Mouse (Mus musculus): Measurements from ENCODE around the gene Dusp7. TPM values are rescaled to one million over a fixed set of nuclear protein-coding genes. Genes with fewer than 3 reads are reported as not detected.

Dusp7 gene
- polyA plus RNA-seq, 1 experiment from 2014 or later, result 16.1 TPM

DNA sequence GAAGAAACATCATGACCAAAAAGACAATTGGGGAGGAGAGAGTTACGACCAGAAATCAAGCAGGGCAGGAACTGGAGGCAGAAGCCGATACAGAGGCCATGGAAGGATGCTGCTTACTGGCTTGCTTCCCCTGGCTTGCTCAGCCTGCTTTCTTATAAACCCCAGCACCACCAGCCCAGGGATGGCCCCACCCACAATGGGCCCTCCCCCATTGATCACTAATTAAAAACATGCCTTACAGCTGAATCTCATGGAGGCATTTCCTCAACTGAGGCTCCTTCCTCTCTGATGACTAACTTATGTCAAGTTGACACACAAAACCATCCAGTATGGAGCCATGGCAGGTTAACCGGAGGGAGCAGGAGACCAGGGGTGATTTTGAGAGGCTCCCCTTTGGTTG is 31.4 kb downstream of the Dusp7 start:
- Histone ChIP-seq H3K27ac (no peak overlapping the region), H3K4me3 (no peak overlapping the region), H3K4me1 (replicated peaks) (peaks cover 25% of the 10 kb centered on the region), H3K9me3 (no peaks in the 10 kb centered on the region), H3K36me3 (no peaks in the 10 kb centered on the region), H3K27me3 (ENCODE audit: insufficient read depth, poor library complexity, severe bottlenecking) (no peaks in the 10 kb centered on the region)
- DNase-seq (ENCODE audit: low spot score), result no peak
- 80% methylated on average over 3 of the region's 3 CpGs for WGBS

DNA sequence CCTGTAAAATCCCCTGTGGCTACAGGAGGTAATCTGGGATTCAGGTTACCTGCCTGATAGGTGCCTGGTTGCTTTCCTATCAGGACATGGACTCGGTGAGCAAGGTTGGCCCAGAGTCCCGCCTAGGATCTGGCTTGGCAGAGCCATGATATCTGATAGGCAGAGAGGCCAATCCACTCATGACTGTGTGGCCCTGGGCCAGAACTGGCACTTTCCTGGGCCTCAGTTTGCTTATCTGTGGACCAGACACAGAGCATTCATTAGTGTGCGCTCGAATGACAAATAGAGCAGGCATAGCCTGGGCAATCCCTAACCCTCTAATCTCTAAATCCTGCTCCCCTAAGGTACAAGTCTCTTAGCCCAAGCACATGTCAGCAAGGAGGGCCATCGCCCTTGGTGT is 33.7 kb downstream of the Dusp7 start:
- 82% methylated on average over 5 of the region's 5 CpGs for WGBS
- H3K27ac ChIP-seq, result no peak overlapping the region
- H3K36me3 ChIP-seq, result no peaks in the 10 kb centered on the region
- peaks cover 37% of the 10 kb centered on the region for H3K4me1 ChIP-seq (replicated peaks)
- no peaks in the 10 kb centered on the region for H3K9me3 ChIP-seq
- H3K4me3 ChIP-seq, result no peak overlapping the region
- no peaks in the 10 kb centered on the region for H3K27me3 ChIP-seq (ENCODE audit: insufficient read depth, poor library complexity, severe bottlenecking)
- no peak for DNase-seq (ENCODE audit: low spot score)

GRCm38 (mm10) chr9:106402607-106403375 is 34.4 kb downstream of the Dusp7 start:
- no peaks in the 10 kb centered on the region for H3K9me3 ChIP-seq
- DNase-seq (ENCODE audit: low spot score), result no peak
- no peaks in the 10 kb centered on the region for H3K36me3 ChIP-seq
- H3K4me3 ChIP-seq, result no peak overlapping the region
- peaks cover 35% of the 10 kb centered on the region for H3K4me1 ChIP-seq (replicated peaks)
- H3K27ac ChIP-seq, result no peak overlapping the region
- no peaks in the 10 kb centered on the region for H3K27me3 ChIP-seq (ENCODE audit: insufficient read depth, poor library complexity, severe bottlenecking)
- 86% methylated on average over 16 of the region's 16 CpGs for WGBS

GRCm38 (mm10) chr9:106405275-106405674 is 36.8 kb downstream of the Dusp7 start:
- Histone ChIP-seq H3K4me3 (no peak overlapping the region), H3K9me3 (peaks cover 4% of the 10 kb centered on the region), H3K4me1 (replicated peaks) (peaks cover 37% of the 10 kb centered on the region), H3K27ac (peak overlapping the region; percentile 60; the same call in 1 of the 2 replicates), H3K27me3 (ENCODE audit: insufficient read depth, poor library complexity, severe bottlenecking) (no peaks in the 10 kb centered on the region), H3K36me3 (no peaks in the 10 kb centered on the region)
- DNase-seq (ENCODE audit: low spot score), result peak; percentile 63
- 30% methylated on average over 6 of the region's 6 CpGs for WGBS

DNA sequence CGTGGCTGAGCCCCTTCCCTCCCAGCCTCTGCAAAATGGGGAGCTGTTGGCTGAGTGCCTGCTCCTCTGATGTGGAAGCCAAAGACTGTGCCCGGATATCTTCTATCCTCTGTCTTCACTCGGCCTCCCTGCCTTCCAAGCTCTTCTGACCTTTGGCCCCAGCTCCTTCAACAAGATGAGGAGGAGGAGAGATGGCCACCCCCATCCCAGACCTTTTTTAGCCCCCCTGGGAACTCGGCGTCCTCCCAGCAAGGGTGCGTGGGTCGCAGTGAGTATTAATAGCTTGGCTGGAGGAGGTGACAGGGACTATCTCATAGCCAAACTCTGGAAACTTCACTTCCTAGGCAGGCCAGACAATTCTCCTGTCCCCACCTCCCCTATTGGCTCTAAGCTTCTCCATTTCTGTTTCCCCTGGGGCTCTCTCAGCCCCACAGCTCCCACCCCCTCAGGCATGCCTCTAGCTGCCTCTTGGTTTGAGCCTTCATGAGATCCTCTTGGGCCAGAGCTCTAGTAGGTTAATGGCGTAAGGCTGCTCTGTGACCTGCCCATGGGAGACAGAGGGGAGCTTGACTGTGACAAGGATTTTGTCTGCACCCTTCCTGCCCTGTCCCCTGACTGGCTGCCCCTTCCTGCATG is 38.1 kb downstream of the Dusp7 start:
- Histone ChIP-seq H3K4me3 (no peak overlapping the region), H3K27ac (peak overlapping the region; percentile 59), H3K27me3 (ENCODE audit: insufficient read depth, poor library complexity, severe bottlenecking) (no peaks in the 10 kb centered on the region), H3K9me3 (peaks cover 4% of the 10 kb centered on the region), H3K36me3 (no peaks in the 10 kb centered on the region), H3K4me1 (replicated peaks) (peaks cover 43% of the 10 kb centered on the region)
- DNase-seq (ENCODE audit: low spot score), result no peak
- 51% methylated on average over 8 of the region's 8 CpGs for WGBS

DNA sequence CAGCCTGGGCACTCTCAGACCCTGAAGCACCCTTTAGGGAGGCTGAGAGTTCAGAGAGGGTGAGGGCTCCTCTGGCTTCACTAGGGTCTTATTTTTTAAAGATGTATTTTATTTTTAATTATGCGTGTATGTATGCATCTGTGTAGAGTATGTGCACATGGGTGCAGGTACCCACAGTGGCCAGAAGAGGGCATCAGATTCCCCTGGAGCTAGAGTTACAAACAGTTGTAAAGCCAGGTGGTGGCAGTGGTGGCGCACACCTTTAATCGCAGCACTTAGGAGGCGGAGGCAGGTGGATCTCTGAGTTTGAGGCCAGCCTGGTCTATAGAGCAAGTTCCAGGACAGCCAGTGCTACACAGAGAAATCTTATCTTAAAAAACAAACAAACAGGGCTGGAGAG is 40.7 kb downstream of the Dusp7 start:
- DNase-seq (ENCODE audit: low spot score), result no peak
- peaks cover 4% of the 10 kb centered on the region for H3K9me3 ChIP-seq
- no peak overlapping the region for H3K4me3 ChIP-seq
- H3K27me3 ChIP-seq (ENCODE audit: insufficient read depth, poor library complexity, severe bottlenecking), result no peaks in the 10 kb centered on the region
- H3K36me3 ChIP-seq, result no peaks in the 10 kb centered on the region
- WGBS, result 97% methylated on average over 4 of the region's 4 CpGs
- H3K27ac ChIP-seq, result no peak overlapping the region
- peaks cover 49% of the 10 kb centered on the region for H3K4me1 ChIP-seq (replicated peaks)

GRCm38 (mm10) chr9:106410086-106410650 is 41.7 kb downstream of the Dusp7 start:
- Histone ChIP-seq H3K27ac (no peak overlapping the region), H3K27me3 (ENCODE audit: insufficient read depth, poor library complexity, severe bottlenecking) (no peaks in the 10 kb centered on the region), H3K4me1 (replicated peaks) (peaks cover 45% of the 10 kb centered on the region), H3K36me3 (no peaks in the 10 kb centered on the region), H3K9me3 (peaks cover 4% of the 10 kb centered on the region), H3K4me3 (no peak overlapping the region)
- 76% methylated on average over 2 of the region's 2 CpGs for WGBS
- no peak for DNase-seq (ENCODE audit: low spot score)

DNA sequence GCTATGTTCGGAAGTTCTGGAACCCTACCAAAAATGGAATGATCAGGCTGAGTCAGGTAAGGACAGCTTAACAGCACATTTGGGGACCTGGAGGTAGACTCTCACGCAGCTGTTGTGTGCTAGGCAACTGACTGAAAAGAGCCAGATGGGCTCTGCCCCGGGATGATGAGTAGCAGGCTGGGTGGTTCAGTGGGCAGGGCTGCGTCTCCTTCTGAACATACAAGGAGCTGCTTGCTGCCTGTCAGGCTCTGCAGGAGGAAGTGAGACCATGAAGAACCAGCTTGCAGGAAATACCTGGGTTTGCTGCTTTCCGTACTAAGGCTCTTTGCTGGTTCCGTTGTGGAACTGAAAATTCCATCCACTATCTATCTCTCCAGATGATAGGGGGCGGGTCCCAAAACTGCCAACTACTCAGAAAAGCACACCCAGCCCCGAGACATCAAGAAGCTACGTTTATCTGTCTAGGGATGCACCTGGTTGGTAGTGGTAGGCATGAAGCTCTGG is 42.7 kb downstream of the Dusp7 start:
- peaks cover 4% of the 10 kb centered on the region for H3K9me3 ChIP-seq
- H3K36me3 ChIP-seq, result no peaks in the 10 kb centered on the region
- 82% methylated on average over 9 of the region's 9 CpGs for whole genome bisulfite sequencing
- no peaks in the 10 kb centered on the region for H3K27me3 ChIP-seq (ENCODE audit: insufficient read depth, poor library complexity, severe bottlenecking)
- H3K27ac ChIP-seq, result no peak overlapping the region
- H3K4me1 ChIP-seq (replicated peaks), result peaks cover 35% of the 10 kb centered on the region
- DNase-seq (ENCODE audit: low spot score), result no peak
- no peak overlapping the region for H3K4me3 ChIP-seq

- Histone ChIP-seq H3K27me3 (ENCODE audit: insufficient read depth, poor library complexity, severe bottlenecking) (no peaks in the 10 kb centered on the region), H3K36me3 (no peaks in the 10 kb centered on the region), H3K9me3 (peaks cover 4% of the 10 kb centered on the region), H3K27ac (no peak overlapping the region), H3K4me3 (no peak overlapping the region), H3K4me1 (replicated peaks) (peaks cover 29% of the 10 kb centered on the region)
- no peak for DNase-seq (ENCODE audit: low spot score)
- 82% methylated on average over 6 of the region's 6 CpGs for WGBS
Observed at GRCm38 (mm10) chr9:106411729-106412128, 43.3 kb downstream of the Dusp7 start.

DNA sequence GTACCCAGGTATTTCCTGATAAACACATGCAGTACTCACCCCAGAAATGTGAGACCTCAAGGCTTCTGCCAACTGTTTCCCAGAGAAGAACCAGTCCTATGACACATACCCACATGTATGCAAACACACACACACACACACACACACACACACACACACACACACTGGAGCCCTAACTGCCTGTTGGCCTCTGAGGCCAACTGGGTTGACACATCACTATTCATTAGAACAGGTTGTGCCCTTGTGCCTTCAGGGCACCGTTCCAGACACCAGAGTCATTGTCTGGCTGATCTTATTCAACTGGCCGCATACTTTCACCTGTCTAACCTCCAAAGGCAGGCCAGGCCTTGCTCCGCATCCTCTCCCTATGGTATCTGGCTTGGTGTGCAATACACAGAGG is 43.8 kb downstream of the Dusp7 start:
- Histone ChIP-seq H3K27me3 (ENCODE audit: insufficient read depth, poor library complexity, severe bottlenecking) (no peaks in the 10 kb centered on the region), H3K27ac (no peak overlapping the region), H3K9me3 (peaks cover 4% of the 10 kb centered on the region), H3K4me1 (replicated peaks) (peaks cover 28% of the 10 kb centered on the region), H3K36me3 (no peaks in the 10 kb centered on the region), H3K4me3 (no peak overlapping the region)
- no peak for DNase-seq (ENCODE audit: low spot score)
- 78% methylated on average over 3 of the region's 3 CpGs for WGBS

DNA sequence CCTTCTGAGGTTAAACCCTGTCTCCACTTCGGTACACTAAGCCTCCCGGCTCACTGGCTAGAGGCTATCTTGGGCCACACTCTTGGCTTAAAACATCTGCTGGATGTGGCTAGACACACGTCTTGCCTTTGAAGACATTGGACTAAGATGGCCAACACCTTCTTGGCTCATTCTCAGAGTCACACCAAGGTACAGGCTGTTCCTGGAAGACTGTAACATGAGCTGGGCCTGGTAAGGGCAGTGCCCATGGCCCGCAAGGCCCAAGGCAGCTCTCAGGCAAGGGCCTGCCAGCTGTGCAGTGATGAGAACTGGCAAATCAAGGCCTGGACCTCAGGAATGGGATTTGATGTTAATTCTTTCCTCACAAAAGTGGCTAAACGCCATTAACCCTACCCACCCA is 45.2 kb downstream of the Dusp7 start:
- no peak overlapping the region for H3K4me3 ChIP-seq
- H3K36me3 ChIP-seq, result no peaks in the 10 kb centered on the region
- peaks cover 42% of the 10 kb centered on the region for H3K4me1 ChIP-seq (replicated peaks)
- peaks cover 7% of the 10 kb centered on the region; the same call in 1 of the 2 replicates for H3K27me3 ChIP-seq (ENCODE audit: insufficient read depth, poor library complexity, severe bottlenecking)
- 83% methylated on average over 5 of the region's 5 CpGs for WGBS
- no peak for DNase-seq (ENCODE audit: low spot score)
- peaks cover 4% of the 10 kb centered on the region for H3K9me3 ChIP-seq
- H3K27ac ChIP-seq, result no peak overlapping the region

- no peak for DNase-seq (ENCODE audit: low spot score)
- Histone ChIP-seq H3K4me1 (replicated peaks) (peaks cover 58% of the 10 kb centered on the region), H3K4me3 (no peak overlapping the region), H3K27me3 (ENCODE audit: insufficient read depth, poor library complexity, severe bottlenecking) (peaks cover 15% of the 10 kb centered on the region), H3K9me3 (no peaks in the 10 kb centered on the region), H3K27ac (no peak overlapping the region), H3K36me3 (no peaks in the 10 kb centered on the region)
- 87% methylated on average over 6 of the region's 6 CpGs for WGBS
Observed at GRCm38 (mm10) chr9:106416826-106417225, 48.4 kb downstream of the Dusp7 start.
